Mouse (Mus musculus): ENCODE measurements at regions not wholly inside any gene's neighbourhood (a gene's known extent, or its start where the extent isn't known, plus 50 kb on each side); places are given as distances from the start of the nearest gene placed in this dataset.
A peak's percentile ranks its signal among the peaks of the same experiment; 100 is the strongest.

DNA sequence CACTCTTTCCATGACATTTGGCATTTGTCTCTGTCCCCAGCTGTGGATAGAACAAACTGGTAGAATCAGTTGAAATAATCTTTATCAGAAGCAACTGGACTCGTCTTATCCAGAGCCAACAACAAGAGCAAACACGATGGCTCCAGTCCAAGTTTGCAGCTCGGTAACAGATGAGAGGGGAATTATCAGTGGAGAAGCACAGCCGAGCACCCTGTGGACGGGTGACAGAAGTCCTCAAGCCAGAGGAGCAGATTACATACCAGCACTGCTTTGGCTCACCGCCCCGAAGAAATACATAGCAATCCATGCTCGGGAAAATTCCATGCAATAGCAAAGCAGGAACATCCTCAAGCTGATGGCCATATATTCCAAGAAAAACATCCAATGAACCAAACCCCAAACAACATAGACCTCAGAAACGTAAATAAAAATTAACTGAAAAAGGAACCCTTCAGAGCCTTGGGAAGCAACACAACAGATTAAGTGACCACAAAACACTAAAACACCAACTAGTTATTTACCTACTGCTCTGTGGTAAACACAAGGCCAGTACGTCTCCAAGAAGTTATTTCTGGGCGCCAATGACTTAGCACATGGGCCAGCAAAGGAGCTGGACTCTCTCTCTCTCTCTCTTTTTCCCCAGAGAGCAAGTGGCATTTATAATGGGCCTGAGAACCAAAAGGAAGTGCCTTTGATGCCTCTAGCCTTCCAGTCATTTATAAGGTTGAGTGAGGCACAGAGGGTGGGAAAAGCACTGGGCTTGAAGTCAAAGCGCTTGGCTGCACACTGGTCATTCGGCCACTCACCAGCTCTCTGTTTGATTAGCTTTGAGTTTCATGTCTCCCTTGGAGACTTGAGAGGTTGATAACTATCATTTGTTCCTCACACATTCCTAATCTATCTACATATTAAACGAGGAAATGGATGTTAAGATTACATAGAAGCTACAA is 163.0 kb upstream of the Gm12728 start:
- peak; percentile 78 for DNase-seq
- intact Hi-C loops (cut with DNase I): no loop called here

GRCm38 (mm10) chr4:105629581-105629980 is 160.1 kb upstream of the Gm12728 start:
- intact Hi-C loops (cut with DNase I): no loop called here
- DNase-seq: no peak

DNA sequence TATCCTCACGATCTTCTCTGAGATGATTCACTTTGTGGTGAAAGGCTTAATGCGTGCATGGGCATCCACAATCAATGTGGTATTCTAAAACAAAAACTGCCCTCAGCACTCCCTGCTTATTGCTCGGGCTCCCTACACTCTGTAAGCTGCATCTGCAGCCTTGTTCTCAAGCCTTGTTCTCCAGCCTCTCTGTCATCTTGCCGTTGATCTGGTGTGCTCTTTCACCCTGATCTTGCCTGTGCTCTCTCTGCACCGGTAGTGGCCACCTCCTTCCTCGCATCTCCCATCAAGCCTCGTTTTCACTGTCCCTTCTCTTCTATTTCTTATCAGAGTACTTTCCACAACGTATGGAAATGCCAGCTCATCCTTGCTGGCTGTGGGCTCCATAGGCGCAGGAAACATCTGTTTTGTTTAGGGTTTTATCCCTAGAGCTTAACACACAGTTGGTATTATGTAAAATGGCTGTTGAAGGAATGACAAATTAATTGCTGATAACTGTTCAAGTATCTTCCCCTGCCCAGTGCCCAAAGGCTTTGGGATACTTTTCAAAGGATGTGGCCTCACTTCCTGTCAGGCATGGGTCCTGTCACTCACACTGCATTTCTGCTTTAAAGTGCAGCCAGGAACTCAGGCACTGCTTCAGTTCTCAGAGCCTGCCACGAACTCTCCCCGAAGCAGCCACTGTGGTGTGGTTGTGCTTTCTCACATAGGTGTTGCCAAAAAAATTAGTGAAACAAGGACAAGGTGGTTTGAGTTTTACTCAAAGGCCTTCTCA is 158.9 kb upstream of the Gm12728 start:
- DNase-seq: no peak
- intact Hi-C loops (cut with DNase I): no loop called here

DNA sequence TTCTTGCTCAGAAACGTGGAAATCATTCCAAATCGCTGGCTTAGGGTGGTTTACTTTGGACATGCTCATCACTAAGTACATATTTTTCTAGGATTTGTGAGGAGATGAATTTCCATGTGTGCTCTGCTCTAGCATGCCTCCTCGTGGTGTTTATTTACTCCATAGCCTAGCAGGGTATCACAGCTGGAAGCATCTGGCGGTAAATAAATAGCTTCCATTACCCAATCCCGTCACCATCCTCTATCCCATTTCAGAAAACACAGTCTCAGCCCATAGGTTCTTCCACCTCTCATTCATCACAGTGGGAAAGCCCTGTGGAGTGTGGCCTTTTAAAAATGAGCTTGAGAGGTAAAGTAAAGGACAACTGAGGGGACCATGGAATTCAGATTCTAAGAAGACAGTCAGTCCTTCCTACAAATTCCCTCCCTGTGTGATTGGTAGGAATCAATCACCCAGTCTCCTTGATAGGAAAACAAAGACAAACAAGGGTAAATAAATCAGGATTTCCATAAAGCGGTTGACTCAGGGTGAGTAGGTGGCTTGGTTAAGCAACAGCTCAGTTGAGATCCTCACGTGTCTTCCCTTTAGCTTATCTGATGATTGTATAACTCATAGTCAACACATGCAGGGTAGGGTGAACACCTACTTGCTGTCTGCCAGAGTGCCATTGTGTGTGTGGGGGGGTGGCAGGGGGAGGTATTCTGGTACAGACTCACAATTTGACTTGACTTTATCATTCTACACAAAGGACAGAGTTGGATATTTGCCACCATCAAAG is 156.9 kb upstream of the Gm12728 start:
- no peak for DNase-seq
- intact Hi-C loops (cut with DNase I): no loop called here

- DNase-seq: no peak
- intact Hi-C loops (cut with DNase I): no loop called here
Observed at GRCm38 (mm10) chr4:105633789-105634188, 155.9 kb upstream of the Gm12728 start.

DNA sequence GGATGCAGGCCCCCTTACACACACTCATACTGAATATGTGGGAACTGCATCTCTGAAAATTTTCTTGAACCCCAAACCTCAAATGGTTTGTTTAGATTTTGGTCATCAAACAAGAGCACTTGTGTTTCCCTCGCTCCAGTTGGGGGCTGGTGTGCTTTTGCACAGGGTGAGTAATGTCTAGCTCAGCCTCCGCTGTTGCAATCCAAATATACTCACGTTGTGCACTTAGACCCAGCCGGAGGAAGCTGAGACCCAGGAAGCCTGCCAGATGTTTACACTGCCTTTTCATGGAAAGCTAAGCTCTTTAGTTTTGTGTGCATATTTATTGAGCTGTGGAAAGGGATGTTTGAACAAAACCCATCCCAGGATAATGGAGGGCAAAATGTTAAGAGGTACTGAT is 148.9 kb upstream of the Gm12728 start:
- intact Hi-C loops (cut with DNase I): no loop called here
- DNase-seq: no peak

- intact Hi-C loops (cut with DNase I): no loop called here
- DNase-seq: no peak
Observed at GRCm38 (mm10) chr4:105641582-105641981, 148.1 kb upstream of the Gm12728 start.

- intact Hi-C loops (cut with DNase I): no loop called here
- DNase-seq: peak; percentile 7
Observed at GRCm38 (mm10) chr4:105648820-105649446, 140.7 kb upstream of the Gm12728 start.

GRCm38 (mm10) chr4:105649447-105649833 is 140.2 kb upstream of the Gm12728 start:
- no peak for DNase-seq
- intact Hi-C loops (cut with DNase I): no loop called here

- no peak for DNase-seq
- intact Hi-C loops (cut with DNase I): no loop called here
Observed at GRCm38 (mm10) chr4:105656071-105656655, 133.5 kb upstream of the Gm12728 start.

DNA sequence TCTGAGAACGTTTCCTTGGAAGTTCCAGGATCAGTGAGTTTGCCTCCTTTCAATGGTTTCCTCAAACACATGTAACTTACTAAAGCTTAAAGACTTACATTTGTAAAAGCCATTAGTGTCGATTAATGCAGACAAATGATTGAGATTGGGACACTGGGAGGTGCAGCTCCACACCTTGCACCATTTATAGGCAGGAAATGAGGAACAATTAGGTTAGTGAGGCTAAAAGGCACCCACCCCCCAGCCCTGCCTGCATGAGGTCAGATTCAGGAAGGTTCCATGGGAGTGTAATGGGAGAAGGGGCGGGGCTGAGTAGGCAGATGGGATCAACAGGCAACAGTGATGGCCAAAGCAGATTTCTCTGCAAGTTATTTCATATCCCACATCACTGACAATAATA is 131.1 kb upstream of the Gm12728 start:
- intact Hi-C loops (cut with DNase I): no loop called here
- DNase-seq: no peak

DNA sequence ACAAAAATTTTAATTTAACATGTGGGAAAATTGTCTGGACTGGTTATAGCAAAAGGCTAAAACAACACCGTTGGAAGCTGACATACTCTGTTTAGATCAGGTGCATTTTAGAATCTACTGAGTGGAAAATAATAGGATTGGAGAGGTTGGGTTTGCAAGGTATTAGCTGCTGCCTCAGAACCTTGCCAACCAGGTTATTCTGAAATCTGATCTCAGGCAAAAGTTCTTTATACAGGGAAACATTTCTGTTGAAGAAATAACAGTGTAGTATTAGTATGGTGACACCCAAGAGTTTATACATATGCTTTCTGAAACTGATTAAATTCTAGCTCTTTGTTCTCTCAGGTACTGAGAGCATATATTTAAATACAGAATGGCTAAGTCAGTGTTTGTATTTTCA is 113.0 kb upstream of the Gm12728 start:
- no peak for DNase-seq

GRCm38 (mm10) chr4:105690716-105691115 is 99.0 kb upstream of the Gm12728 start:
- no peak for DNase-seq
- intact Hi-C loops (cut with DNase I): no loop called here

More for the DNA sequence above, 113.0 kb upstream of the Gm12728 start:
- intact Hi-C loops (cut with DNase I): no loop called here

GRCm38 (mm10) chr4:105692380-105692779 is 97.3 kb upstream of the Gm12728 start:
- intact Hi-C loops (cut with DNase I): no loop called here
- no peak for DNase-seq

- DNase-seq: no peak
- intact Hi-C loops (cut with DNase I): no loop called here
Observed at GRCm38 (mm10) chr4:105695895-105696294, 93.8 kb upstream of the Gm12728 start.

- no peak for DNase-seq
- intact Hi-C loops (cut with DNase I): no loop called here
Observed at GRCm38 (mm10) chr4:105697123-105697522, 92.5 kb upstream of the Gm12728 start.

- DNase-seq: no peak
- intact Hi-C loops (cut with DNase I): no loop called here
Observed at GRCm38 (mm10) chr4:105702036-105702435, 87.6 kb upstream of the Gm12728 start.

DNA sequence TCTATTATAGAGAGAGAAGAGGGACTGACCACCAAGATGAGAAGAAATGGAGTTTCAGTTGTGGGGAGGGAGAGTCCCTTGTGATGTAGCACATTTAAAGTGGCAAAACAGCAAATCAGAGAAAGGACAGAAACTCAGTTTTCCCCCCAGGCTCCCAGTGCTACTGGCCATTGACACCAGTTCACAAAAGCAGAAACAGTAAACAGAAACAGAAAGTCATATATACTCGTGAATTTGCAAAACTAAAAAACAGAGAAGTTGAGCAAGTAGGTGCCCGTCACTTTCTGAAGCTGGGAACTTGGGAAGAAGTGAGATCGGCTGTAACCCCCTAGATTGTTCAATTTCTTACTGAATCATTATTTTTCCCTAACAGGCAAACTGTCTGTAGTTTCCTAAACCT is 86.3 kb upstream of the Gm12728 start:
- DNase-seq: no peak

GRCm38 (mm10) chr4:105704271-105704670 is 85.4 kb upstream of the Gm12728 start:
- intact Hi-C loops (cut with DNase I): no loop called here

More for the DNA sequence above, 86.3 kb upstream of the Gm12728 start:
- intact Hi-C loops (cut with DNase I): no loop called here

GRCm38 (mm10) chr4:105705996-105706395 is 83.7 kb upstream of the Gm12728 start:
- intact Hi-C loops (cut with DNase I): no loop called here

More at GRCm38 (mm10) chr4:105704271-105704670, 85.4 kb upstream of the Gm12728 start:
- DNase-seq: no peak

More at GRCm38 (mm10) chr4:105705996-105706395, 83.7 kb upstream of the Gm12728 start:
- no peak for DNase-seq

Measured in left cerebral cortex, postnatal 4 days (tissue).